Mouse (Mus musculus) bone marrow, adult 2 months (tissue): Measurements from ENCODE around the gene Grrp1.

Experiments
- CTCF ChIP-seq: fragments of 200-500 bp; IDR thresholded peaks from 2 replicates; pipeline ENCODE4 v1.5.1; 2011; ENCODE audit warnings: low read length, control low read depth; ENCODE audit not compliant: control insufficient read depth, insufficient read depth
- POLR2A ChIP-seq: fragments of 200-500 bp; IDR thresholded peaks from 2 replicates; pipeline ENCODE4 v1.6.1; 2011; ENCODE audit warnings: low read depth, mild to moderate bottlenecking, control low read depth, low read length, borderline replicate concordance; ENCODE audit not compliant: control insufficient read depth

GRCm38 (mm10) chr4:134246719-134247258 is 7.1 kb downstream of the Grrp1 start, which contains the start of gene Gm30191:
- no peak for TF ChIP-seq CTCF
- no peak for TF ChIP-seq POLR2A
